Mouse (Mus musculus): ENCODE results near the gene Foxc2.

Gene Foxc2

GRCm38 (mm10) chr8:121115948-121116347, at the start of gene Foxc2:
TSS of gene Foxc2 (plus strand) at chr8:121116171.
- peak; percentile 99 for DNase-seq

GRCm38 (mm10) chr8:121071454-121071853, 44.5 kb upstream of the Foxc2 start:
- no peak for DNase-seq

- no peak for DNase-seq
These were observed 43.4 kb upstream of the Foxc2 start for GRCm38 (mm10) chr8:121072406-121073130.

GRCm38 (mm10) chr8:121073174-121074107, 42.5 kb upstream of the Foxc2 start:
- no peak for DNase-seq

- DNase-seq = no peak
These were observed 41.7 kb upstream of the Foxc2 start for GRCm38 (mm10) chr8:121074108-121074847.

- no peak for DNase-seq
These were observed 41.2 kb upstream of the Foxc2 start for GRCm38 (mm10) chr8:121074848-121075145.

- no peak for DNase-seq
These were observed 40.0 kb upstream of the Foxc2 start for GRCm38 (mm10) chr8:121075936-121076335.

GRCm38 (mm10) chr8:121076555-121076954, 39.4 kb upstream of the Foxc2 start:
- DNase-seq = no peak

- no peak for DNase-seq
These were observed 37.2 kb upstream of the Foxc2 start for GRCm38 (mm10) chr8:121078721-121079120.

GRCm38 (mm10) chr8:121079201-121079600, 36.8 kb upstream of the Foxc2 start:
- no peak for DNase-seq

- DNase-seq = no peak
These were observed 36.0 kb upstream of the Foxc2 start for GRCm38 (mm10) chr8:121079944-121080343.

GRCm38 (mm10) chr8:121080361-121081090, 35.4 kb upstream of the Foxc2 start:
- no peak for DNase-seq

- no peak for DNase-seq
These were observed 34.6 kb upstream of the Foxc2 start for GRCm38 (mm10) chr8:121081398-121081797.

GRCm38 (mm10) chr8:121082218-121083092, 33.5 kb upstream of the Foxc2 start:
- no peak for DNase-seq

- DNase-seq = peak; percentile 98
These were observed 32.7 kb upstream of the Foxc2 start for GRCm38 (mm10) chr8:121083093-121083935.

- no peak for DNase-seq
These were observed 32.1 kb upstream of the Foxc2 start for GRCm38 (mm10) chr8:121083936-121084209.

GRCm38 (mm10) chr8:121084210-121084951, 31.6 kb upstream of the Foxc2 start, which contains the start of gene Foxf1:
TSS of gene Foxf1 (plus strand) at chr8:121084386.
- DNase-seq = no peak

- no peak for DNase-seq
These were observed 31.0 kb upstream of the Foxc2 start for GRCm38 (mm10) chr8:121085011-121085410.

- DNase-seq = no peak
These were observed 30.4 kb upstream of the Foxc2 start for GRCm38 (mm10) chr8:121085561-121085960.

All from heart, adult 11 months (tissue).